Mouse (Mus musculus): ENCODE results near the gene Ccnt1. TPM values are rescaled to one million over a fixed set of nuclear protein-coding genes. Genes with fewer than 3 reads are reported as not detected.

Ccnt1 gene
- polyA plus RNA-seq, 1 experiment from 2014 or later = 34.0 TPM

GRCm38 (mm10) chr15:98582410-98582809 lies 11.7 kb upstream of the Ccnt1 start:
- Histone ChIP-seq H3K36me3 (ENCODE audit: control insufficient read depth, insufficient read depth, low read length) (no peaks in the 10 kb centered on the region; the same call in 1 of the 2 replicates), H3K9me3 (ENCODE audit: control insufficient read depth, low read length) (no peaks in the 10 kb centered on the region), H3K4me3 (ENCODE audit: control insufficient read depth in 1 of 2, insufficient read depth in 1 of 2, low read depth in 1 of 2, low read length in 2 of 2) (no peak overlapping the region), H3K4me1 (ENCODE audit: control insufficient read depth in 2 of 2, insufficient read depth in 2 of 2, low read length in 2 of 2) (peaks cover 8 to 11% of the 10 kb centered on the region in 2 experiments; a peak in 3 of 4 replicates), H3K27me3 (ENCODE audit: control insufficient read depth, insufficient read depth, low read length) (no peaks in the 10 kb centered on the region), H3K27ac (replicated peaks in 1 of 2; ENCODE audit: control insufficient read depth in 1 of 2, insufficient read depth in 1 of 2, low read depth in 2 of 2, low read length in 2 of 2) (no peak overlapping the region), H3K9ac (ENCODE audit: low read length) (no peak overlapping the region), H3K4me2 (ENCODE audit: low read length) (no peak overlapping the region)
- no peak for ATAC-seq (ENCODE audit: insufficient number of reproducible peaks, insufficient read depth, low FRiP score, low read depth)
- WGBS = 53% methylated on average over 8 of the region's 8 CpGs

DNA sequence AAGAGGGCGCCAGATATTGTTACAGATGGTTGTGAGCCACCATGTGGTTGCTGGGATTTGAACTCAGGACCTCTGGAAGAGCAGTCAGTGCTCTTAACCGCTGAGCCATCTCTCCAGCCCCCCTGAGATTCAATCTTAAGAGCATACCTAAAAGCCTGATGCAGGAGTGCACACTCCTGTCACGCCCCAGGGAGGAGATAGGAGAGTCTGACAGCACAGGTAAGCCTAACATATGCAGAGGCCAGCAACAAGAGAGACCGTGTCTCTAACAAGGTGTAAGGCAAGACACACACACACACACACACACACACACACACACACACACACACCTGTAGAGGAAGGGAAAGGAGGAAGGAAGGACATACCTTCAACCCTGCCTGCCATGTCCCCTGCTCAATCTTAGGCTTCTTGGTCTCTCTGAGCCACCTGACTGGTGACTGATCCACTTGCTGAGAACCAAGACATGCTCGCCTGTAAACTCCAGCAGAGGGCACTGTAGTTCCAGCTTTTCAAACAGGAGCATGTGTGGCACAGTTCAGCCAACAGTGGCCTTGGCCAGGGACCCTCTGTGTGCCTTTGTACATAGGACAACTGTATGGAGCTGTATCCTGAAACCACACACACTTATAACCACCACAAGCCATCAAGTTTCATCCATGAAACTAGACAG lies 9.2 kb upstream of the Ccnt1 start:
- no peaks in the 10 kb centered on the region for H3K9me3 ChIP-seq (ENCODE audit: control insufficient read depth, low read length)
- H3K36me3 ChIP-seq (ENCODE audit: control insufficient read depth, insufficient read depth, low read length) = no peaks in the 10 kb centered on the region
- H3K27me3 ChIP-seq (ENCODE audit: control insufficient read depth, insufficient read depth, low read length) = no peaks in the 10 kb centered on the region
- no peak overlapping the region for H3K9ac ChIP-seq (ENCODE audit: low read length)
- no peak overlapping the region for H3K4me3 ChIP-seq (ENCODE audit: control insufficient read depth in 1 of 2, insufficient read depth in 1 of 2, low read depth in 1 of 2, low read length in 2 of 2)
- H3K27ac ChIP-seq (replicated peaks in 1 of 2; ENCODE audit: control insufficient read depth in 1 of 2, insufficient read depth in 1 of 2, low read depth in 2 of 2, low read length in 2 of 2) = no peak overlapping the region
- peaks cover 5% of the 10 kb centered on the region in 2 experiments; a peak in 2 of 4 replicates for H3K4me1 ChIP-seq (ENCODE audit: control insufficient read depth in 2 of 2, insufficient read depth in 2 of 2, low read length in 2 of 2)
- WGBS = 42% methylated on average over 5 of the region's 5 CpGs
- ATAC-seq (ENCODE audit: insufficient number of reproducible peaks, insufficient read depth, low FRiP score, low read depth) = peak; percentile 61; the same call in 1 of the 2 replicates
- H3K4me2 ChIP-seq (ENCODE audit: low read length) = no peak overlapping the region

- H3K4me2 ChIP-seq (ENCODE audit: low read length) = no peak overlapping the region
- no peak for ATAC-seq (ENCODE audit: insufficient number of reproducible peaks, insufficient read depth, low FRiP score, low read depth)
- no peaks in the 10 kb centered on the region for H3K36me3 ChIP-seq (ENCODE audit: control insufficient read depth, insufficient read depth, low read length)
- no peak overlapping the region for H3K27ac ChIP-seq (replicated peaks in 1 of 2; ENCODE audit: control insufficient read depth in 1 of 2, insufficient read depth in 1 of 2, low read depth in 2 of 2, low read length in 2 of 2)
- H3K9ac ChIP-seq (ENCODE audit: low read length) = no peak overlapping the region
- peaks cover 3 to 5% of the 10 kb centered on the region in 2 experiments; a peak in 1 of 4 replicates for H3K4me1 ChIP-seq (ENCODE audit: control insufficient read depth in 2 of 2, insufficient read depth in 2 of 2, low read length in 2 of 2)
- H3K27me3 ChIP-seq (ENCODE audit: control insufficient read depth, insufficient read depth, low read length) = no peaks in the 10 kb centered on the region
- no peaks in the 10 kb centered on the region for H3K9me3 ChIP-seq (ENCODE audit: control insufficient read depth, low read length)
- H3K4me3 ChIP-seq (ENCODE audit: control insufficient read depth in 1 of 2, insufficient read depth in 1 of 2, low read depth in 1 of 2, low read length in 2 of 2) = no peak overlapping the region
- WGBS = 89% methylated on average over 2 of the region's 2 CpGs
Measured at GRCm38 (mm10) chr15:98579310-98579709, 8.6 kb upstream of the Ccnt1 start.

DNA sequence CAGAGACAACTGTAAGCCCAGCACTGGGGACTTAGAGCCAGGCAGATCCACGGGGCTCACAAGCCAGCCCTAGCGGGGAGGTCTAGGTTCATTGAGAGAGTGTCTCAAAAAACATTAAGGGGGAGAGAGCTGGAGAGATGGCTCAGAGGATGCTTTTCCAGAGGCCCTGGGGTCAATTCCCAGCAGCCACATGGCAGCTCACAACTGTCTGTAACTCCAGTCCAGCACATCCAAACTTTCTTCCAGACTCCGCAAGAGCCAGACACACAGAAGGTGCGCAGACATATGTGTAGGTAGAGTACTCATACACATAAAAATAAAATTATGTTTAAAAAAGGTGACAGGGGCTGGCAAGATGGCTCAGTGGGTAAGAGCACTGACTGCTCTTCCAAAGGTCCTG lies 2.6 kb upstream of the Ccnt1 start:
- H3K9me3 ChIP-seq (ENCODE audit: control insufficient read depth, low read length) = no peaks in the 10 kb centered on the region
- H3K27ac ChIP-seq (replicated peaks in 1 of 2; ENCODE audit: control insufficient read depth in 1 of 2, insufficient read depth in 1 of 2, low read depth in 2 of 2, low read length in 2 of 2) = no peak overlapping the region
- H3K9ac ChIP-seq (ENCODE audit: low read length) = no peak overlapping the region
- peaks cover 5 to 9% of the 10 kb centered on the region in 2 experiments for H3K4me1 ChIP-seq (ENCODE audit: control insufficient read depth in 2 of 2, insufficient read depth in 2 of 2, low read length in 2 of 2)
- H3K4me2 ChIP-seq (ENCODE audit: low read length) = no peak overlapping the region
- WGBS = 74% methylated on average over 4 of the region's 4 CpGs
- no peaks in the 10 kb centered on the region for H3K27me3 ChIP-seq (ENCODE audit: control insufficient read depth, insufficient read depth, low read length)
- H3K4me3 ChIP-seq (ENCODE audit: control insufficient read depth in 1 of 2, insufficient read depth in 1 of 2, low read depth in 1 of 2, low read length in 2 of 2) = no peak overlapping the region
- no peaks in the 10 kb centered on the region for H3K36me3 ChIP-seq (ENCODE audit: control insufficient read depth, insufficient read depth, low read length)
- ATAC-seq (ENCODE audit: insufficient number of reproducible peaks, insufficient read depth, low FRiP score, low read depth) = no peak

DNA sequence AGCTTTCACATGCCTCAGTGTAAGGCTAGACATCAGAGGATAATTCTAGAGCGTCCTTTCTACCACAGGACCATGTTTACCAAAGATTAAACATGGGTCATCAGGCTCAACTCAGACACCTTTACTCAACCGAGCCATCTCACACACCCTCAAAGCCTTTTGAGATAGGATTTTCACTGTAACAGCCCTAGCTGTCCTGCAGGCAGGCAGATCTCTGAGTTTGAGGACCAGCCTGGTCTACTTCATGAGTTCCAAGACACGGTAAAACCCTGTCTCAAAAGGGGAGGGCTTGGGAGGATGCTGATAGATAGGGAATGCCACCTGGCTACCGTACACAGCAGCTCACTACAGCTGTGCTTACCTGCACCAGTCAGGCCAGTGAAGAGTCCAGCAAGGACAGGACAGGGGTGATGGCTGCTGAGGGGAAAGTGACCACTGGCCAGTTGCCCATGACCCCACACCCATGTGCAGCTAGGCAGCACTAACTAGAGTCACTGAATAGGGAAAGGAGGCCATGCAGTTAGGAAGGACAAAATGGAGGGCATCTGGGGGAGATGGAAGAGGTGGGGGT lies 843 bp downstream of the Ccnt1 start:
- no peak overlapping the region for H3K27ac ChIP-seq (replicated peaks in 1 of 2; ENCODE audit: control insufficient read depth in 1 of 2, insufficient read depth in 1 of 2, low read depth in 2 of 2, low read length in 2 of 2)
- no peak for ATAC-seq (ENCODE audit: insufficient number of reproducible peaks, insufficient read depth, low FRiP score, low read depth)
- no peaks in the 10 kb centered on the region for H3K9me3 ChIP-seq (ENCODE audit: control insufficient read depth, low read length)
- peaks cover 9 to 24% of the 10 kb centered on the region in 2 experiments for H3K4me1 ChIP-seq (ENCODE audit: control insufficient read depth in 2 of 2, insufficient read depth in 2 of 2, low read length in 2 of 2)
- no peaks in the 10 kb centered on the region for H3K27me3 ChIP-seq (ENCODE audit: control insufficient read depth, insufficient read depth, low read length)
- peaks cover 11% of the 10 kb centered on the region for H3K36me3 ChIP-seq (ENCODE audit: control insufficient read depth, insufficient read depth, low read length)
- no peak overlapping the region for H3K4me3 ChIP-seq (ENCODE audit: control insufficient read depth in 1 of 2, insufficient read depth in 1 of 2, low read depth in 1 of 2, low read length in 2 of 2)
- no peak overlapping the region for H3K9ac ChIP-seq (ENCODE audit: low read length)
- WGBS = 66% methylated on average over 4 of the region's 4 CpGs
- H3K4me2 ChIP-seq (ENCODE audit: low read length) = no peak overlapping the region

GRCm38 (mm10) chr15:98569216-98569615 lies 1.5 kb downstream of the Ccnt1 start:
- H3K36me3 ChIP-seq (ENCODE audit: control insufficient read depth, insufficient read depth, low read length) = peaks cover 13% of the 10 kb centered on the region
- no peak for ATAC-seq (ENCODE audit: insufficient number of reproducible peaks, insufficient read depth, low FRiP score, low read depth)
- no peaks in the 10 kb centered on the region for H3K27me3 ChIP-seq (ENCODE audit: control insufficient read depth, insufficient read depth, low read length)
- peak overlapping the region; percentile 69 to 94; a peak in 3 of 4 replicates for H3K4me3 ChIP-seq (ENCODE audit: control insufficient read depth in 1 of 2, insufficient read depth in 1 of 2, low read depth in 1 of 2, low read length in 2 of 2)
- peak overlapping the region; percentile 71 for H3K4me2 ChIP-seq (ENCODE audit: low read length)
- H3K9me3 ChIP-seq (ENCODE audit: control insufficient read depth, low read length) = no peaks in the 10 kb centered on the region
- peak overlapping the region; percentile 97 for H3K9ac ChIP-seq (ENCODE audit: low read length)
- peak overlapping the region in 1 of 2 experiments; percentile 97; a peak in 1 of 4 replicates for H3K27ac ChIP-seq (replicated peaks in 1 of 2; ENCODE audit: control insufficient read depth in 1 of 2, insufficient read depth in 1 of 2, low read depth in 2 of 2, low read length in 2 of 2)
- H3K4me1 ChIP-seq (ENCODE audit: control insufficient read depth in 2 of 2, insufficient read depth in 2 of 2, low read length in 2 of 2) = peaks cover 9 to 24% of the 10 kb centered on the region in 2 experiments
- WGBS = 69% methylated on average over 7 of the region's 7 CpGs

GRCm38 (mm10) chr15:98568256-98569033 lies 2.3 kb downstream of the Ccnt1 start:
- peak overlapping the region; percentile 69 to 94 for H3K4me3 ChIP-seq (ENCODE audit: control insufficient read depth in 1 of 2, insufficient read depth in 1 of 2, low read depth in 1 of 2, low read length in 2 of 2)
- no peak for ATAC-seq (ENCODE audit: insufficient number of reproducible peaks, insufficient read depth, low FRiP score, low read depth)
- no peaks in the 10 kb centered on the region for H3K27me3 ChIP-seq (ENCODE audit: control insufficient read depth, insufficient read depth, low read length)
- H3K27ac ChIP-seq (replicated peaks in 1 of 2; ENCODE audit: control insufficient read depth in 1 of 2, insufficient read depth in 1 of 2, low read depth in 2 of 2, low read length in 2 of 2) = peak overlapping the region; percentile 92 to 97
- H3K4me2 ChIP-seq (ENCODE audit: low read length) = peak overlapping the region; percentile 71
- peaks cover 21% of the 10 kb centered on the region for H3K36me3 ChIP-seq (ENCODE audit: control insufficient read depth, insufficient read depth, low read length)
- WGBS = 7% methylated on average over 22 of the region's 22 CpGs
- peak overlapping the region; percentile 97 for H3K9ac ChIP-seq (ENCODE audit: low read length)
- H3K4me1 ChIP-seq (ENCODE audit: control insufficient read depth in 2 of 2, insufficient read depth in 2 of 2, low read length in 2 of 2) = peaks cover 9 to 24% of the 10 kb centered on the region in 2 experiments
- no peaks in the 10 kb centered on the region for H3K9me3 ChIP-seq (ENCODE audit: control insufficient read depth, low read length)

Measured in heart, embryonic 14.5 days (tissue).